Mouse (Mus musculus) thymus, adult 2 months (tissue): Measurements from ENCODE around the gene Dvl2. TPM values are rescaled to one million over a fixed set of nuclear protein-coding genes. Genes with fewer than 3 reads are reported as not detected.

Experiments
- DNase-seq: peaks from one replicate; pipeline ENCODE4 v3.0.0; 2021
- H3K27ac ChIP-seq: fragments of 200-500 bp; 2 replicates; pipeline ENCODE4 v1.5.1; 2012; ENCODE audit warnings: low read length, control low read depth; ENCODE audit not compliant: control insufficient read depth, insufficient read depth
- H3K27me3 ChIP-seq: fragments of 200-500 bp; 2 replicates; pipeline ENCODE4 v1.6.1; 2012; ENCODE audit warnings: mild to moderate bottlenecking, low read length, moderate library complexity, mixed read lengths; ENCODE audit not compliant: control insufficient read depth, insufficient read depth
- H3K36me3 ChIP-seq: fragments of 200-500 bp; 2 replicates; pipeline ENCODE4 v1.6.1; 2012; ENCODE audit warnings: mild to moderate bottlenecking, low read length, moderate library complexity; ENCODE audit not compliant: control insufficient read depth, insufficient read depth
- H3K4me1 ChIP-seq: fragments of 200-500 bp; replicated peaks from 2 replicates; pipeline ENCODE4 v1.6.1; 2012; ENCODE audit warnings: low read length; ENCODE audit not compliant: control insufficient read depth, insufficient read depth
- H3K4me3 ChIP-seq: fragments of 200-500 bp; 2 replicates; pipeline ENCODE4 v1.5.1; 2012; ENCODE audit warnings: mild to moderate bottlenecking, low read length, control low read depth, moderate library complexity; ENCODE audit not compliant: control insufficient read depth, insufficient read depth
- CTCF ChIP-seq: fragments of 200-500 bp; IDR thresholded peaks from 2 replicates; pipeline ENCODE4 v1.5.1; 2012; ENCODE audit warnings: mild to moderate bottlenecking, control low read depth, low read length, moderate library complexity, borderline replicate concordance; ENCODE audit not compliant: control insufficient read depth, poor library complexity, insufficient read depth; ENCODE audit errors: extremely low read depth
- POLR2A ChIP-seq: fragments of 200-500 bp; IDR thresholded peaks from 2 replicates; pipeline ENCODE4 v1.6.1; 2012; ENCODE audit warnings: mild to moderate bottlenecking, low read length, control low read depth, moderate library complexity; ENCODE audit not compliant: control insufficient read depth, poor library complexity, insufficient read depth; ENCODE audit errors: extremely low read depth
- WGBS: fragments of 180-500 bp; shearing (Covaris S2); methylation state at CpG from one replicate; pipeline ENCODE4 v1.1.7; 2018; 5-methylcytosine and 5-hydroxymethylcytosine counted together
- polyA plus RNA-seq: library from polyadenylated mRNA; depleted of rRNA; stranded (reverse); fragments of >200 nt; gene quantifications from 2 replicates; pipeline ENCODE4 v1.2.3, GENCODE M21; 2012

Gene Dvl2
- polyA plus RNA-seq, 1 experiment: 52.4 TPM

DNA sequence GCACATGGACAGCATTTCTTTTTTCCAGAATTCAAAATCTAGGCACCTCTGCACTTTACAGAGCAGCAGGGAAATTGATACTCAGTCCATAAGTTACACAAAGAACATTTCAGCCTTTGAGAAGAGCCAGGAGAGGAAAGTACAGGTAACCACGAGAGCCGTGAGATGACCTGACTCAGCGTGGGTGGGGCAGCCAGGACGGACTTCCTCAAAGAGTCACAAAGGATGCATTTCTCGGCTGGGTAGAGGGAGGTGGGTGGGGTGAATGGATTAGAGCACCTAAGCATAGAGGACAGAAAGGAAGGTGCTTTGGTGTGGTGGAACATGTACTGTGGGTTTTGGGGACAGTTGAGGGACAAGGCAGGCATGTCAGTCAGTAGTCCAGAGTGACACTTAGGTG is 38.6 kb upstream of the Dvl2 start:
- peaks cover 6% of the 10 kb centered on the region; the same call in 1 of the 2 replicates for H3K4me1 ChIP-seq
- peaks cover 16% of the 10 kb centered on the region; the same call in 1 of the 2 replicates for H3K27me3 ChIP-seq
- no peaks in the 10 kb centered on the region for H3K36me3 ChIP-seq
- H3K27ac ChIP-seq: no peak overlapping the region
- H3K4me3 ChIP-seq: no peak overlapping the region
- TF ChIP-seq POLR2A: no peak
- TF ChIP-seq CTCF: no peak
- no peak for DNase-seq
- WGBS: 8% methylated on average over 5 of the region's 5 CpGs

DNA sequence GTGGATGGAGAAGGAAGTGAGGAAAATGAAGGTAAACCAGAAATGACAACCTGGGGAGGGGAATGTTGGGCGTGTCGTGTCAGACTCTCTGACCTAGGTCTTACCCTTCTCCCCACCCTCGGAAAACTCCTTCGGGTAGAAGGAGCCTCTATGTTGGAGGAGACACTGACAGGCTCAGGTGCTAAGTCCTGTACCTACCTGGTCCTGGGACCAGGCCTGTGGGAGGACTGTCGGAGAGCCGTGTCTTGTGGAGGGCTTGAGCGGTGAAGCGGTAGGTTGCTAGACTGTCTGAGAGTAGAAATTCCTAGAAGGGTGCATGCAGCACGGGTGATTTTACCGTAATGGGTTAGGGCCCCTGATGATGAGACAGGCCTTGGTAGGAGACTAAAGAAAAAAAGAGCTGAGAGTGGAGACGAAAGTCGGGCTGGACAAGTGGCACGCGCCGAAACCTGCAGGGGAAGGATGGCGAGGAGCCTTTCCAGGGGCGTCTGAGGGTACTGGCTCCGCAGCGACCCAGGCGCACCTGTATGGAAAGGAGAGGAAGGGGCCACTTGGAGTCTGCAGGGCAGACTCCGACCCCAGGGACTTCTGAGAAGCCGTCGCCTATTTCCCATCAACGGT is 35.6 kb upstream of the Dvl2 start, which contains the start of gene Cldn7:
Cldn7 (plus strand) TSS at position 130 of the 621 bp plus-strand sequence.
- H3K27ac ChIP-seq: no peak within 1 kb of the TSS
- peaks cover 7% of the 10 kb centered on the region; the same call in 1 of the 2 replicates for H3K4me1 ChIP-seq
- no peak for DNase-seq
- TF ChIP-seq CTCF (no peak), POLR2A (no peak)
- H3K4me3 ChIP-seq: no peak within 1 kb of the TSS
- no peaks in the 10 kb centered on the region for H3K36me3 ChIP-seq
- peaks cover 18% of the 10 kb centered on the region; the same call in 1 of the 2 replicates for H3K27me3 ChIP-seq
- 38% methylated on average over 24 of the region's 24 CpGs for WGBS

DNA sequence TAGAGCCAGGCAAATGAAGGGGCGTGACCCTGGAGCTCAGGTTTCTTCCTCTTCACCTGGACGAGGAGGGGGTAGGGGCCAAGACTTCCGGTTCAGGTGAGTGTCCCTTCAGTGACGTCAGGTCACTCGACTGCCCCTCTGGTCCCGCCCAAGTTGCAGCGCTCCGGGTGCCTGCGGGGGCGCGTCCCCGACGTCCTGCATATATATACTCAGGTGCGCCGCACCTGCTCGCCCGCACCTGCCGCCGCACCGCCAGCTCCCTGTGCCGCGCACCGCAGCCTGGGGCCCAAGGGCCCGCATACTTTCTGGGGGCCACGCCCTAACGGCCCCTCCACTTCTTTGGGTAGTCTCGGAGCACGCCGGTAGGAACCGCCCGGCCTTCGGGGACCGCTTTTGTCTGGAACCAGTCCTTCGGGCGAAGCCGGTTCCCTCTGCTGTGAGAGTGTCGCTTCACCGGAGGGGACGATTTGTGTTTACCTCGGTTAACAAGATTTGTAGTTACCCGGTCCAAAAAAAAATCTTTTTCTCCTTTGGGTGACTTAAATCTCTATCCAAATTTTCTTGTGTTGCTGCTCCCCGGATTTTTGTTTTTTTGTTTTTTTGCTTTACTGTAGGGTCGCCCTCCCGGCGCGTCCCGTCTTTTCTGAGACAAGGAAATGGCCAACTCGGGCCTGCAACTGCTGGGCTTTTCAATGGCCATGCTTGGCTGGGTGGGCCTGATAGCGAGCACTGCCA is 35.0 kb upstream of the Dvl2 start:
- no peak overlapping the region for H3K27ac ChIP-seq
- H3K27me3 ChIP-seq: peaks cover 18% of the 10 kb centered on the region; the same call in 1 of the 2 replicates
- H3K4me3 ChIP-seq: no peak overlapping the region
- no peaks in the 10 kb centered on the region; the same call in 1 of the 2 replicates for H3K36me3 ChIP-seq
- TF ChIP-seq POLR2A: no peak
- no peak for TF ChIP-seq CTCF
- DNase-seq: no peak
- peaks cover 7% of the 10 kb centered on the region; the same call in 1 of the 2 replicates for H3K4me1 ChIP-seq
- 9% methylated on average over 49 of the region's 49 CpGs for WGBS

DNA sequence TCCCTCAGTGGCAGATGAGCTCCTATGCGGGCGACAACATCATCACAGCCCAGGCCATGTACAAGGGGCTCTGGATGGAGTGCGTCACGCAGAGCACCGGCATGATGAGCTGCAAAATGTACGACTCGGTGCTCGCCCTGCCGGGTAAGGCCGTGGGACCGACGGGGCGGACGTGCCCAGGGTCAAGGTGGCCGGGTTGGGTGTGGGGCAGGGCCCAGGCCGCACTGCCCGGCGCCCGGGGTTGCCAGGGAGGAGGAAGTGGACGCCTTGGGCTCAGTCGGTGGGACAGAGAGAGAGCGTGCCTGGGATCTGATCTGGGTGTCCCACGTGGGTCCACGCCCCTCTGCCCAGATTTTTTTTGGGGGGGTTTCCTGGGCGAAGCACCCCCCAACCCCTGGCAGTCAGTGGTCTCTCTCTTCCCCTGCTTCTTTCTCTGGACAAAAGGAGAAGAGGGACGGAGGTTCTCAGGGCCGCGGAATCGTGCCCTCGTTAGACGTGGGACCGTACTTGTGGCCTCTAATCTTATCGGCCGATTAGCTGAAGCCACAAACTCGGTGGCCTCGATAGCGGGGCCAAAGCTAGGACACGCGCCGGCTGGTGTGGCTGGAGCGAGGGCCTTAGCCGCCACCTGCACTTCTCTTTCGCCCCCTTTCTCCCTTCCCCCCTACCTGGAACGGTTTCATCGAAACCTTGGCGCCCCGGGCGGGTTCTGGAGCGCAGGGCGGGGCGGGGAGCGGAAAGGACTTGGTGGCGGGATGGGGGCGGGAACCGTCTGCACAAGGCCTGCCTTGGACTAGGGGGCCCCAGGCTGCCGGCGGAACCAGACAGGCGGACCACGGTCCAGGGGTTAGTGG is 34.2 kb upstream of the Dvl2 start:
- peaks cover 7% of the 10 kb centered on the region; the same call in 1 of the 2 replicates for H3K4me1 ChIP-seq
- no peak overlapping the region; the same call in 1 of the 2 replicates for H3K4me3 ChIP-seq
- WGBS: 6% methylated on average over 59 of the region's 59 CpGs
- no peak overlapping the region for H3K27ac ChIP-seq
- H3K36me3 ChIP-seq: no peaks in the 10 kb centered on the region; the same call in 1 of the 2 replicates
- TF ChIP-seq POLR2A (no peak), CTCF (no peak)
- DNase-seq: no peak
- peaks cover 18% of the 10 kb centered on the region; the same call in 1 of the 2 replicates for H3K27me3 ChIP-seq

DNA sequence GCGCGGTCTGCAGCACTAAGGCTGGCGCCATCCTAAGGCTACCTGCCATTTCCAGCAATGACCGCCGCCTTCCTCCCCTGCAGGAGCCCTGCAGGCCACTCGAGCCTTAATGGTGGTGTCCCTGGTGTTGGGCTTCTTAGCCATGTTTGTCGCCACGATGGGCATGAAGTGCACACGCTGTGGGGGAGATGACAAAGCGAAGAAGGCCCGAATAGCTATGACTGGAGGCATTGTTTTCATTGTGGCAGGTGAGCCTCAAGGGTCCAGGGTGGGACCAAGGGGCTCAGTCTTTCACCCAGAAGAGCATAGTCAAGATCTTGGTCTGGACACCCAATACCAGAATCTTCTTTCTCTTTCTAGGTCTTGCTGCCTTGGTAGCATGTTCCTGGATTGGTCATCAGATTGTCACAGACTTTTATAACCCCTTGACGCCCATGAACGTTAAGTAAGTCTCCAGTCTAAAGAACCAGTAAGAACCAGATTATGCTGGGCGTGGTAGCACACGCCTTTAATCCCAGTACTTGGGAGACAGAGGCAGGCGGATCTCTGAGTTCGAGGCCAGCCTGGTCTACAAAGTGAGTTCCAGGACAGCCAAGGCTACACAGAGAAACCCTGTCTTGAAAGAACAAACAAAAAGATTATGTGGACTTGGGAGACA is 33.4 kb upstream of the Dvl2 start:
- no peak for DNase-seq
- H3K27me3 ChIP-seq: peaks cover 18% of the 10 kb centered on the region; the same call in 1 of the 2 replicates
- H3K4me3 ChIP-seq: no peak overlapping the region
- H3K36me3 ChIP-seq: no peaks in the 10 kb centered on the region; the same call in 1 of the 2 replicates
- H3K4me1 ChIP-seq: peaks cover 7% of the 10 kb centered on the region; the same call in 1 of the 2 replicates
- WGBS: 47% methylated on average over 17 of the region's 17 CpGs
- TF ChIP-seq POLR2A (no peak), CTCF (no peak)
- H3K27ac ChIP-seq: no peak overlapping the region
